Comparison of ENCODE assay signal across 9 mouse cellular contexts in genomic region chr2:153525906-153526311, GRCm38 (mm10). TPM values are rescaled to one million over a fixed set of nuclear protein-coding genes. Genes with fewer than 3 reads are reported as not detected.
DNase-seq lines count a peak whose midpoint lies in the region; ATAC-seq and TF ChIP-seq lines count a peak whose summit lies in the region.
"Had no signal": no experiment of that assay in that cellular context is flagged by ENCODE, and none has a peak within 500 bp of the region (broad histone marks: within the 10 kb centered on the region; RNA-seq: fewer than 3 reads in every experiment).

No protein-coding gene starts in this region.

- no peak for TF ChIP-seq CTCF in hindbrain, postnatal 0 days (IDR thresholded peaks at IDR 0.05; ENCODE audit: low read depth)

- H3K9me3 ChIP-seq in hindbrain, embryonic 10.5 days, result no peaks in the 10 kb centered on the region
- no peaks in the 10 kb centered on the region for H3K9me3 ChIP-seq in hindbrain, postnatal 0 days (ENCODE audit: low read length)
- H3K9me3 ChIP-seq in stomach, embryonic 16.5 days (replicated peaks; ENCODE audit: control insufficient read depth, low read length), result no peaks in the 10 kb centered on the region

- H3K4me3 ChIP-seq in hindbrain, embryonic 10.5 days, result peak overlapping the region; percentile 23
- H3K4me3 ChIP-seq in hindbrain, postnatal 0 days (ENCODE audit: low read length), result no peak overlapping the region
- no peak overlapping the region for H3K4me3 ChIP-seq in stomach, embryonic 16.5 days (replicated peaks; ENCODE audit: low read length)

- WGBS in hindbrain, embryonic 10.5 days, result 12% methylated on average over 10 of the region's 10 CpGs
- WGBS in hindbrain, postnatal 0 days, result 27% methylated on average over 10 of the region's 10 CpGs
- WGBS in stomach, embryonic 16.5 days, result 19% methylated on average over 10 of the region's 10 CpGs

- H3K27me3 ChIP-seq in hindbrain, embryonic 10.5 days (ENCODE audit: insufficient read depth, poor library complexity, severe bottlenecking), result peaks cover 63% of the 10 kb centered on the region
- H3K27me3 ChIP-seq in hindbrain, postnatal 0 days (ENCODE audit: insufficient read depth, low read length), result no peaks in the 10 kb centered on the region
- peaks cover 11% of the 10 kb centered on the region; the same call in 1 of the 2 replicates for H3K27me3 ChIP-seq in stomach, embryonic 16.5 days (ENCODE audit: control insufficient read depth, insufficient read depth, low read length)

- ATAC-seq in hindbrain, postnatal 0 days, result no peak
- ATAC-seq in stomach, embryonic 16.5 days (ENCODE audit: insufficient read depth, low FRiP score), result peak; percentile 65

- H3K27ac ChIP-seq in hindbrain, embryonic 10.5 days, result peak overlapping the region; percentile 97
- H3K27ac ChIP-seq in hindbrain, postnatal 0 days, result no peak overlapping the region
- H3K27ac ChIP-seq in stomach, embryonic 16.5 days (ENCODE audit: low read length), result peak overlapping the region; percentile 65

- no peaks in the 10 kb centered on the region for H3K36me3 ChIP-seq in hindbrain, embryonic 10.5 days
- H3K36me3 ChIP-seq in hindbrain, postnatal 0 days (ENCODE audit: insufficient read depth, low read length), result no peaks in the 10 kb centered on the region
- H3K36me3 ChIP-seq in stomach, embryonic 16.5 days (ENCODE audit: control insufficient read depth, insufficient read depth, low read length), result no peaks in the 10 kb centered on the region

- peaks cover 96% of the 10 kb centered on the region for H3K4me1 ChIP-seq in hindbrain, embryonic 10.5 days (replicated peaks)
- peaks cover 15% of the 10 kb centered on the region; the same call in 1 of the 2 replicates for H3K4me1 ChIP-seq in hindbrain, postnatal 0 days (ENCODE audit: insufficient read depth, low read length)
- H3K4me1 ChIP-seq in stomach, embryonic 16.5 days (ENCODE audit: control insufficient read depth, insufficient read depth, low read length), result peaks cover 39% of the 10 kb centered on the region

- H3K9ac ChIP-seq in hindbrain, postnatal 0 days (replicated peaks; ENCODE audit: low read length), result no peak overlapping the region
- no peak overlapping the region for H3K9ac ChIP-seq in stomach, embryonic 16.5 days (ENCODE audit: low read length)

- intact Hi-C loops in heart, postnatal 10 days (cut with DNase I), result no loop called here
- intact Hi-C loops in gastrocnemius, postnatal 14 days (cut with DNase I; ENCODE audit: low total_unique reads), result no loop called here

- peak; percentile 46 for DNase-seq in hindbrain, embryonic 10.5 days (ENCODE audit: low spot score)
- no peak for DNase-seq in hindbrain, postnatal 0 days (ENCODE audit: low spot score)
- peak; percentile 55 for DNase-seq in MEL-GATA-1-ER (ENCODE audit: extremely low read depth, low read depth)
- DNase-seq in heart, postnatal 10 days, result peak; percentile 15 to 26
- peak; percentile 15 for DNase-seq in lung, postnatal 36 days
- DNase-seq in cerebellum, adult 11 months, result no peak
- DNase-seq in gastrocnemius, postnatal 14 days, result no peak

- no peak overlapping the region for H3K4me2 ChIP-seq in hindbrain, postnatal 0 days (ENCODE audit: low read depth, low read length)
- H3K4me2 ChIP-seq in stomach, embryonic 16.5 days (ENCODE audit: low read depth, low read length), result no peak overlapping the region

RNA-seq across cellular contexts. Expression of gene Nol4l, which starts 3.9 kb away (rescaled TPM):
- 19.1 and 23.3 TPM in 2 replicates for polyA plus RNA-seq in hindbrain, embryonic 10.5 days (2016; fragmentation: Nextera tagmentation; extraction: Ambion mirVana)
- 68.3 and 80.8 TPM in 2 replicates for total RNA-seq in hindbrain, postnatal 0 days (2014; rRNA removed)
- 23.7 and 24.2 TPM in 2 replicates for polyA plus RNA-seq in hindbrain, postnatal 0 days (2015; fragmentation: Nextera tagmentation; extraction: Ambion mirVana)
- total RNA-seq in heart, postnatal 10 days (2021), result 10 to 100 TPM in 1 of 2 experiments, 1 to 10 TPM in 1; 9.5 to 10.4 TPM
- polyA plus RNA-seq in stomach, embryonic 16.5 days (2015; fragmentation: Nextera tagmentation; extraction: Ambion mirVana), result 11.3 and 11.5 TPM in 2 replicates
- 1 to 10 TPM; 3.0 to 3.3 TPM for total RNA-seq in gastrocnemius, postnatal 14 days (2021)

RNA-seq across cellular contexts. Expression of gene 4930404H24Rik, which starts 33.3 kb away (rescaled TPM):
- polyA plus RNA-seq in hindbrain, embryonic 10.5 days (2016; fragmentation: Nextera tagmentation; extraction: Ambion mirVana), result not detected in 2 replicates
- not detected in 2 replicates for total RNA-seq in hindbrain, postnatal 0 days (2014; rRNA removed)
- polyA plus RNA-seq in hindbrain, postnatal 0 days (2015; fragmentation: Nextera tagmentation; extraction: Ambion mirVana), result not detected in 2 replicates
- not detected for total RNA-seq in heart, postnatal 10 days (2021)
- not detected in 2 replicates for polyA plus RNA-seq in stomach, embryonic 16.5 days (2015; fragmentation: Nextera tagmentation; extraction: Ambion mirVana)
- not detected for total RNA-seq in gastrocnemius, postnatal 14 days (2021)
- polyA plus RNA-seq: brain, embryonic 14.5 days had no signal

Comparison
In these comparisons a context has a peak if more than half of its experiments do, and no peak if none do; other contexts are left out.
1. DNase-seq: peak in hindbrain, embryonic 10.5 days (single experiment), MEL-GATA-1-ER (single experiment), heart, postnatal 10 days (2 of 2) and lung, postnatal 36 days (single experiment); none in hindbrain, postnatal 0 days (single experiment), cerebellum, adult 11 months (single experiment) and gastrocnemius, postnatal 14 days (single experiment).